Mouse (Mus musculus) heart, embryonic 14.5 days (tissue): ENCODE data around the gene Aacs. TPM values are rescaled to one million over a fixed set of nuclear protein-coding genes. Genes with fewer than 3 reads are reported as not detected.

Source experiments
- ATAC-seq: fragments of 200-750 bp; cut with Nextera tagmentation; 2 replicates; pipeline ENCODE4 v1.8.0; 2017; ENCODE audit warnings: low read depth, moderate TSS enrichment; ENCODE audit not compliant: insufficient number of reproducible peaks, insufficient read depth, low FRiP score
- H3K27ac ChIP-seq, 2 experiments: fragments of 200-500 bp in 1 of 2; fragments of 300-500 bp in 1 of 2; sonication (generic) in 1 of 2; replicated peaks in 1 of 2; 2 replicates each; pipeline ENCODE4 v1.5.1; 2012 to 2014; ENCODE audit warnings: low read depth in 2 of 2, low read length in 2 of 2, control low read depth in 1 of 2, mild to moderate bottlenecking in 1 of 2, mixed read lengths in 1 of 2; ENCODE audit not compliant: control insufficient read depth in 1 of 2, insufficient read depth in 1 of 2
- H3K27me3 ChIP-seq: fragments of 300-500 bp; sonication (generic); 2 replicates; pipeline ENCODE4 v1.6.1; 2014; ENCODE audit warnings: mild to moderate bottlenecking, low read length, control low read depth; ENCODE audit not compliant: control insufficient read depth, insufficient read depth
- H3K36me3 ChIP-seq: fragments of 300-500 bp; sonication (generic); 2 replicates; pipeline ENCODE4 v1.6.1; 2014; ENCODE audit warnings: mild to moderate bottlenecking, control low read depth, low read length, mixed read lengths; ENCODE audit not compliant: control insufficient read depth, insufficient read depth
- H3K4me1 ChIP-seq, 2 experiments: fragments of 200-500 bp in 1 of 2; fragments of 300-500 bp in 1 of 2; sonication (generic) in 1 of 2; 2 replicates each; pipeline ENCODE4 v1.6.1; 2012 to 2014; ENCODE audit warnings: low read length in 2 of 2, control low read depth in 1 of 2, mixed read lengths in 1 of 2; ENCODE audit not compliant: control insufficient read depth in 2 of 2, insufficient read depth in 2 of 2
- H3K4me2 ChIP-seq: fragments of 300-500 bp; sonication (generic); 2 replicates; pipeline ENCODE4 v1.6.1; 2014; ENCODE audit warnings: mild to moderate bottlenecking, low read length
- H3K4me3 ChIP-seq, 2 experiments: fragments of 200-500 bp in 1 of 2; fragments of 300-500 bp in 1 of 2; sonication (generic) in 1 of 2; 2 replicates each; pipeline ENCODE4 v1.5.1; 2012 to 2014; ENCODE audit warnings: low read length in 2 of 2, mild to moderate bottlenecking in 2 of 2, control low read depth in 1 of 2, low read depth in 1 of 2, moderate library complexity in 1 of 2; ENCODE audit not compliant: control insufficient read depth in 1 of 2, insufficient read depth in 1 of 2
- H3K9ac ChIP-seq: fragments of 300-500 bp; sonication (generic); 2 replicates; pipeline ENCODE4 v1.6.1; 2014; ENCODE audit warnings: mild to moderate bottlenecking, low read length
- H3K9me3 ChIP-seq: fragments of 300-500 bp; sonication (generic); 2 replicates; pipeline ENCODE4 v1.6.1; 2016; ENCODE audit warnings: low read length, control low read depth; ENCODE audit not compliant: control insufficient read depth
- WGBS: fragments of 180-500 bp; shearing (Covaris S2); extraction: QIAGEN DNeasy Blood & Tissue Kit; methylation state at CpG from one replicate; pipeline ENCODE4 v1.1.7; 2014; 5-methylcytosine and 5-hydroxymethylcytosine counted together
- polyA plus RNA-seq: library from polyadenylated mRNA; unstranded; fragments of >200 nt; fragmentation: Nextera tagmentation; extraction: Ambion mirVana; gene quantifications from 2 replicates; pipeline ENCODE4 v1.2.1, GENCODE M21; 2014

Aacs gene
- polyA plus RNA-seq, 1 experiment from 2014 or later, result 9.6 TPM

GRCm38 (mm10) chr5:125507582-125507981, 32.0 kb downstream of the Aacs start:
- Histone ChIP-seq H3K27me3 (no peaks in the 10 kb centered on the region), H3K27ac (no peak overlapping the region), H3K36me3 (peaks cover 38% of the 10 kb centered on the region), H3K4me2 (no peak overlapping the region), H3K9me3 (no peaks in the 10 kb centered on the region), H3K9ac (no peak overlapping the region), H3K4me1 (no peaks in the 10 kb centered on the region), H3K4me3 (no peak overlapping the region)
- 91% methylated on average over 9 of the region's 9 CpGs for WGBS
- no peak for ATAC-seq

GRCm38 (mm10) chr5:125508006-125508405, 32.4 kb downstream of the Aacs start:
- no peaks in the 10 kb centered on the region for H3K9me3 ChIP-seq
- WGBS, result 84% methylated on average over 10 of the region's 10 CpGs
- H3K9ac ChIP-seq, result no peak overlapping the region
- H3K36me3 ChIP-seq, result peaks cover 42% of the 10 kb centered on the region
- H3K27me3 ChIP-seq, result no peaks in the 10 kb centered on the region
- no peak overlapping the region for H3K27ac ChIP-seq
- H3K4me1 ChIP-seq, result no peaks in the 10 kb centered on the region
- H3K4me3 ChIP-seq, result no peak overlapping the region
- no peak overlapping the region for H3K4me2 ChIP-seq
- ATAC-seq, result no peak

DNA sequence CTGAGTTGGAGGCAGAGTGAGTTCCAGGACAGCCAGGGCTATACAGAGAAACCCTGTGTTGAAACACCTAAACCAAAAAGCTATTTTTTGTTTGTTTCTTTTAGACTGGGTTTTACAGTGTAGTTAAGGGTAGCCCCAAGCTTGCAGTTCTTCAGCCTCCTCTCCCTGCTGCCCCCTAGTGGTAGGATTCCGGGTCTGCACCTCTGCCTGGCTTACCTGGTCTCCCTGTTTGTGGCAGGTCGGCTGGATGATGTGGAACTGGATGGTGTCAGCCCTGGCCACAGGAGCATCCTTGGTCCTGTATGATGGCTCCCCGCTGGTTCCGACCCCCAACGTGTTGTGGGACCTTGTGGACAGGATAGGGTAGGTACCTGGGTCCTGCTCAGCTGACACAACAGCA, 33.9 kb downstream of the Aacs start:
- Histone ChIP-seq H3K36me3 (peaks cover 40% of the 10 kb centered on the region), H3K4me1 (no peaks in the 10 kb centered on the region), H3K9me3 (no peaks in the 10 kb centered on the region), H3K4me2 (no peak overlapping the region), H3K9ac (no peak overlapping the region), H3K27me3 (no peaks in the 10 kb centered on the region), H3K27ac (no peak overlapping the region), H3K4me3 (no peak overlapping the region)
- 48% methylated on average over 5 of the region's 5 CpGs for WGBS
- no peak for ATAC-seq

DNA sequence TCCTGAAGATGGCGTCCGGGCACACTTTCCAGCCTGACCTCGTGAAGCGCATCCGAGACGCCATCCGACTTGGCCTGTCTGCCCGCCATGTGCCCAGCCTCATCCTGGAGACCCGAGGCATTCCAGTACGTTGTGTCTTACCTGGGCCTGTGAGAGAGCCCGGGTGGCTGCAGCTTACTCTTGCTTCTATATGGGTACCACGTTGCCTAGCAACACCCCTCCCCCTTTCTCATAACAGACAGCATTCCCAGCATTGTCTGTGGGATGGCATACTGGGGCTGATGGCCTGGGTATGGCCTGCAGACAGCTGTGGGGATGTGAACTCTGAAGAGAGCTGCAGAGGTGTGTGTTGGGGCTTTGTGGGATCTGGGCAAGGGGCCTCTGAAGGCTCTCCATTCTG, 39.4 kb downstream of the Aacs start:
- peaks cover 46% of the 10 kb centered on the region for H3K36me3 ChIP-seq
- H3K27me3 ChIP-seq, result no peaks in the 10 kb centered on the region
- no peak overlapping the region for H3K9ac ChIP-seq
- 84% methylated on average over 12 of the region's 12 CpGs for WGBS
- H3K27ac ChIP-seq, result no peak overlapping the region
- H3K4me2 ChIP-seq, result no peak overlapping the region
- H3K4me3 ChIP-seq, result no peak overlapping the region
- no peak for ATAC-seq
- H3K9me3 ChIP-seq, result no peaks in the 10 kb centered on the region
- H3K4me1 ChIP-seq, result peaks cover 10% of the 10 kb centered on the region in 2 experiments

DNA sequence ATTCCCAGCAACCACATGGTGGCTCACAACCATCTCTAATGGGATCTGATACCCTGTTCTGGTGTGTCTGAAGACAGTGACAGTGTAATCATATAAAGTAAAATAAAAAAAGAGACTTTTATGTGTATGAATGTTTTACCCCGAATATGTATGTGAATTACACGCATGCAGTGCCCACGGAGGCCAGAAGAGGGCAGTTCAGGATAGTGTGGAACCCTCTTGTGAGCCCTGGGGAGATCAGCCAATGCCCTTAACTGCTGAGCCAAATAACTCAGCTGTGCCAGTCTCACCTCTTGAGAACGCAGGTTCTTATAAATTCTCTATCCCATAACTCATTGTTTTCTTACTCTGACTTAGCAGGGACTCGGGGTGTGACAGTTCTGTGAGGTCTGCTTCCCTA, 43.0 kb downstream of the Aacs start:
- Histone ChIP-seq H3K9ac (no peak overlapping the region), H3K4me3 (no peak overlapping the region), H3K36me3 (peaks cover 22% of the 10 kb centered on the region), H3K4me2 (no peak overlapping the region), H3K27ac (no peak overlapping the region), H3K9me3 (no peaks in the 10 kb centered on the region), H3K4me1 (peaks cover 10% of the 10 kb centered on the region in 2 experiments), H3K27me3 (no peaks in the 10 kb centered on the region)
- WGBS, result 69% methylated on average over 5 of the region's 5 CpGs
- ATAC-seq, result no peak

DNA sequence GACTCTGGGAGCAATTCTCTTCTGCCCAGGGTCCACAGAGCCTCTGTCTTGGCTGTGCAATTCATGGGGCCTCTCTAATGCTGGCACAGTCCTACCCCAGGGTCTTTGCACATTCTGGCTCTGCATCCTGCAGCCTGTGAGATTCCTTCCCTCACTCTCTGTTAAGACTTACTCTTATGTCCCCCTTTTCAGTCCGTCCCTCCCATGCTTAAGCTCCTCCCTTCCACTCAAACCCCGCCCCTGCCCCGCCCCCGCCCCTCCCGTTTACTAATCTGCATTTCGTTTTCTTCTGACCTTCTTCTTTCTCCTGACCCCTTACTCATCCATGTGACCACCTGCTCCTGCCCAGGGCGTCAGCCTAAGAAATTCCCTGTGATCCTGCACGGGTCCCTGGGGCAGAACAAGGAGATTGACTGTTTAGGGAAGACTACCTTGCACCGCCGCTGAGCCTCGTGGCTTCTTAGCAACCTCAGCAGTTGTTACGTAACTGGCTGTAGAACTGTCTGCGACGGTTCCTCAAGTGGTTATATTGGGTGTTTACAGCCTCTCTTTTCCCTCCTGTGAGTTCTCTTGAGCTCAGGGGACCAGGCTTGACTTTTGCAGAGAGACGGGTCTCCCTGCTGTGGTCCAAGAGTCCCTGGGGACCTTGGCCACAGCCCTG, 45.4 kb downstream of the Aacs start:
- Histone ChIP-seq H3K4me3 (no peak overlapping the region), H3K27ac (no peak overlapping the region), H3K4me2 (peak overlapping the region; percentile 18; the same call in 1 of the 2 replicates), H3K27me3 (no peaks in the 10 kb centered on the region), H3K4me1 (peaks cover 10% of the 10 kb centered on the region in 2 experiments), H3K9me3 (no peaks in the 10 kb centered on the region), H3K9ac (no peak overlapping the region), H3K36me3 (peaks cover 10% of the 10 kb centered on the region)
- no peak for ATAC-seq
- WGBS, result 18% methylated on average over 15 of the region's 15 CpGs

DNA sequence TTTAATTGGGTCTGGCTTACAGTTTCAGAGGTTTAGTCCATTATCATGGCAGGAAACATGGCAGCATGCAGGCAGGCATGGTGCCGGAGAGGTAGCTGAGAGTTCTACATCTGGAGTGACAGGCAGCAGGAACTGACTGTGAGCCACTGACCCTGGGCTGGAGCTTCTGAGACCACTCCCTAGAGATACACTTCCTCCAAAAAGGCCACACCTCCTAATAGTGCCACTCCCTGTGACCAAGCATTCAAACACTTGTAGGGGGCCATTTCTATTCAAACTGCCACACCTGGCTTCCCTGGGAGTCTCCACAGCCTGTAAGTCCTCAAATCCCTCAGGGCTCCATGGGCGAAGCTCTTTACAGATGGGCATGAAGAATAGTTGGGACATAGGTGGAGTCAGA, 47.7 kb downstream of the Aacs start:
- Histone ChIP-seq H3K4me2 (no peak overlapping the region), H3K4me3 (no peak overlapping the region), H3K9ac (no peak overlapping the region), H3K27ac (no peak overlapping the region), H3K36me3 (no peaks in the 10 kb centered on the region), H3K9me3 (peaks cover 6% of the 10 kb centered on the region), H3K4me1 (peaks cover 0 to 3% of the 10 kb centered on the region in 2 experiments; a peak in 2 of 4 replicates), H3K27me3 (peaks cover 5% of the 10 kb centered on the region; the same call in 1 of the 2 replicates)
- no peak for ATAC-seq
- 81% methylated on average over 2 of the region's 2 CpGs for WGBS

DNA sequence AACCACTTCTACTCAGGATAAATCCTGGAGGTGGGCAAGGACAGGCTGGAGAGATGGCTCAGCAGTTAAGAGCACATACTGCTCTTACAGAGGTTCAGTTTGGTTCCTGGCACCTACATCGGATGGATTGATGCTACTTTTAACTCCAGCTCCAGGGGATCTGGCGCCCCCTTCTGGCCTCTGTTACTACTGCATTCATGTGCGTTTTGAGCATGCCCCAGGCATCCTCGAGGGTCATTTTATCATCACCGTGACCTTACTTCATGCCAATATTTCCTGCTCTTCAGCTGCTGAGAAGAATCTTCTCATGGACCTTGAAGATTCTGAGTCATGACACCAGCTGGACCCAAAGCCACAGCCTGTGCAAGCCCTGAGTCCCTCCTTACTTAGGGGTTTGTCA, 49.9 kb downstream of the Aacs start:
- Histone ChIP-seq H3K36me3 (no peaks in the 10 kb centered on the region), H3K4me1 (no peaks in the 10 kb centered on the region), H3K9ac (no peak overlapping the region), H3K27me3 (peaks cover 24% of the 10 kb centered on the region), H3K27ac (no peak overlapping the region), H3K4me3 (no peak overlapping the region), H3K4me2 (no peak overlapping the region), H3K9me3 (peaks cover 6% of the 10 kb centered on the region)
- no peak for ATAC-seq
- 52% methylated on average over 5 of the region's 5 CpGs for WGBS
